Comparison of ENCODE assay signal across 23 mouse cellular contexts in genomic region chr3:27949873-27950250, GRCm38 (mm10). TPM values are rescaled to one million over a fixed set of nuclear protein-coding genes. Genes with fewer than 3 reads are reported as not detected.
"Had no signal": no experiment of that assay in that cellular context is flagged by ENCODE, and none has a peak within 500 bp of the region (broad histone marks: within the 10 kb centered on the region; RNA-seq: fewer than 3 reads in every experiment).

No protein-coding gene starts in this region.

- H3K4me1 ChIP-seq: neural tube, embryonic 12.5 days; neural tube, embryonic 13.5 days; neural tube, embryonic 15.5 days; stomach, embryonic 15.5 days had no signal

- H3K27me3 ChIP-seq: neural tube, embryonic 12.5 days; neural tube, embryonic 13.5 days; neural tube, embryonic 15.5 days; stomach, embryonic 15.5 days had no signal

- H3K36me3 ChIP-seq: neural tube, embryonic 12.5 days; neural tube, embryonic 13.5 days; neural tube, embryonic 15.5 days; stomach, embryonic 15.5 days had no signal

- DNase-seq: right cerebral cortex, adult 18-20 months; right cerebral cortex, postnatal 14 days; right cerebral cortex, postnatal 25 days; right cerebral cortex, postnatal 4 days; spleen, adult 18-20 months; thymus, adult 18-20 months; thymus, adult 2 months; thymus, postnatal 14 days; thymus, postnatal 25 days; thymus, postnatal 36 days; thymus, postnatal 4 days had no signal

- H3K4me3 ChIP-seq: neural tube, embryonic 12.5 days; neural tube, embryonic 13.5 days; neural tube, embryonic 15.5 days; stomach, embryonic 15.5 days had no signal

- H3K9me3 ChIP-seq: neural tube, embryonic 12.5 days; neural tube, embryonic 13.5 days; neural tube, embryonic 15.5 days; stomach, embryonic 15.5 days had no signal

- H3K9ac ChIP-seq: neural tube, embryonic 12.5 days; neural tube, embryonic 13.5 days; neural tube, embryonic 15.5 days; stomach, embryonic 15.5 days had no signal

- H3K4me2 ChIP-seq: neural tube, embryonic 12.5 days; neural tube, embryonic 13.5 days; neural tube, embryonic 15.5 days; stomach, embryonic 15.5 days had no signal

- H3K27ac ChIP-seq: neural tube, embryonic 12.5 days; neural tube, embryonic 13.5 days; neural tube, embryonic 15.5 days; stomach, embryonic 15.5 days; stomach, postnatal 0 days had no signal

RNA-seq across cellular contexts. Expression of gene Tmem212, which starts 53.7 kb away (rescaled TPM):
- total RNA-seq: neutrophil, adult 5-6 weeks had no signal
- polyA plus RNA-seq: neural tube, embryonic 12.5 days; neural tube, embryonic 13.5 days; neural tube, embryonic 14.5 days; small intestine, adult 2 months; spleen, adult 2 months; stomach, embryonic 14.5 days; stomach, embryonic 15.5 days; stomach, embryonic 16.5 days; stomach, postnatal 0 days; urinary bladder, adult 2 months had no signal
